Mouse (Mus musculus) forebrain, postnatal 0 days (tissue): ENCODE results near the gene Cd300lf. TPM values are rescaled to one million over a fixed set of nuclear protein-coding genes. Genes with fewer than 3 reads are reported as not detected.

Experiments
- ATAC-seq: fragments of 200-750 bp; cut with Nextera tagmentation; 2 replicates; pipeline ENCODE4 v1.8.0; 2017; ENCODE audit warnings: mild to moderate bottlenecking, moderate library complexity
- DNase-seq: peaks from one replicate; pipeline ENCODE4 v3.0.0-alpha.2; 2015
- H3K27ac ChIP-seq: fragments of 300-500 bp; sonication (generic); 2 replicates; pipeline ENCODE4 v1.5.1; 2014; ENCODE audit warnings: low read depth, mild to moderate bottlenecking, antibody characterized with exemption, low read length, moderate library complexity, mixed read lengths
- H3K27me3 ChIP-seq: fragments of 300-500 bp; sonication (generic); 2 replicates; pipeline ENCODE4 v1.6.1; 2014; ENCODE audit warnings: mild to moderate bottlenecking, low read length, mixed read lengths; ENCODE audit not compliant: insufficient read depth
- H3K36me3 ChIP-seq: fragments of 300-500 bp; sonication (generic); 2 replicates; pipeline ENCODE4 v1.6.1; 2014; ENCODE audit warnings: mild to moderate bottlenecking, moderate library complexity; ENCODE audit not compliant: insufficient read depth
- H3K4me1 ChIP-seq: fragments of 300-500 bp; sonication (generic); 2 replicates; pipeline ENCODE4 v1.6.1; 2014; ENCODE audit warnings: antibody characterized with exemption; ENCODE audit not compliant: insufficient read depth
- H3K4me2 ChIP-seq: fragments of 300-500 bp; sonication (generic); 2 replicates; pipeline ENCODE4 v1.6.1; 2014; ENCODE audit warnings: low read depth, mild to moderate bottlenecking, moderate library complexity
- H3K4me3 ChIP-seq: fragments of 300-500 bp; sonication (generic); 2 replicates; pipeline ENCODE4 v1.5.1; 2014; ENCODE audit warnings: low read depth, low read length, mixed read lengths
- H3K9ac ChIP-seq: fragments of 300-500 bp; sonication (generic); 2 replicates; pipeline ENCODE4 v1.6.1; 2014; ENCODE audit warnings: mild to moderate bottlenecking
- H3K9me3 ChIP-seq: fragments of 300-500 bp; sonication (generic); 2 replicates; pipeline ENCODE4 v1.6.1; 2016; ENCODE audit warnings: low read length
- CTCF ChIP-seq: sonication (generic); IDR thresholded peaks from 2 replicates; pipeline ENCODE4 v1.5.1; 2016; ENCODE audit warnings: antibody characterized with exemption, control low read depth, low read depth
- WGBS: fragments of 180-500 bp; shearing (Covaris S2); extraction: QIAGEN DNeasy Blood & Tissue Kit; methylation state at CpG from one replicate; pipeline ENCODE4 v1.1.7; 2014; 5-methylcytosine and 5-hydroxymethylcytosine counted together
- polyA plus RNA-seq: library from polyadenylated mRNA; unstranded; fragments of >200 nt; fragmentation: Nextera tagmentation; extraction: Ambion mirVana; gene quantifications from 2 replicates; pipeline ENCODE4 v1.2.1, GENCODE M21; 2015
- total RNA-seq: library from RNA; depleted of rRNA; stranded (reverse); fragments of >200 nt; gene quantifications from 2 replicates; pipeline ENCODE4 v1.2.3, GENCODE M21; 2014

Gene Cd300lf
- total and polyA plus RNA-seq, 2 experiments from 2014 or later: 0.18 to 0.24 TPM

DNA sequence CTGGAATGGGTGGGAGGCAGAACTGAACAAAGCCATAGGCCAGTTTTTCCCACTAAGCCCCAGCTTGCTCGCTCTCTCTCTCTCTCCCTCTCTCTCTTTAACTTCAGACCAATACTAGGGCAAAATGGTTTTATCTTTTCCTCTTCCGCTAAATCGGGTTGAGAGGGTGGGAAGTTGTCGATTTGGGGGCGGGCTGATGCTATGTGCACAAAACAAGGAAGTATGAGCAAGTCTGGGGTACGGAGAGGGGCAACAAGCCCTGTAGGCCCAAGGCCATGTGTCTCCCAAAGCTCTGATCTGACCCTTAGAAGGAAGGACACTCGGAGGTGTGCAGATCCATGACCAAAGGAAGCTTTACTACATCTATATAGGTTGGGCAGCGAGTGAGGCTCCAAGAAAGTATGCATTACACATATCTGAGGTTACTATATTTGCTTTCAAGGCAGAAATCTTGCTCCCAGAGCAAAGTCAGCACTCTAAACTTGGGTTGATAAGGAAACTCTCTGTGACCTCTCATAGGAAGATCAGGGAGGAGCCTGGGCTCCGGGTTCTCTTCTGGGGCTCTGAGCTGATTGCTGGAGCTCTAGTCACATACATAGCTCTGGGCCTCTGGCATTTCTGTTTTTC lies 27.9 kb upstream of the Cd300lf start:
- Histone ChIP-seq H3K27me3 (peaks cover 18% of the 10 kb centered on the region), H3K4me3 (no peak overlapping the region), H3K4me1 (no peaks in the 10 kb centered on the region; the same call in 1 of the 2 replicates), H3K9ac (no peak overlapping the region), H3K36me3 (no peaks in the 10 kb centered on the region), H3K4me2 (no peak overlapping the region), H3K9me3 (no peaks in the 10 kb centered on the region), H3K27ac (no peak overlapping the region)
- WGBS: 68% methylated on average over 9 of the region's 9 CpGs
- DNase-seq: no peak
- no peak for TF ChIP-seq CTCF
- no peak for ATAC-seq

DNA sequence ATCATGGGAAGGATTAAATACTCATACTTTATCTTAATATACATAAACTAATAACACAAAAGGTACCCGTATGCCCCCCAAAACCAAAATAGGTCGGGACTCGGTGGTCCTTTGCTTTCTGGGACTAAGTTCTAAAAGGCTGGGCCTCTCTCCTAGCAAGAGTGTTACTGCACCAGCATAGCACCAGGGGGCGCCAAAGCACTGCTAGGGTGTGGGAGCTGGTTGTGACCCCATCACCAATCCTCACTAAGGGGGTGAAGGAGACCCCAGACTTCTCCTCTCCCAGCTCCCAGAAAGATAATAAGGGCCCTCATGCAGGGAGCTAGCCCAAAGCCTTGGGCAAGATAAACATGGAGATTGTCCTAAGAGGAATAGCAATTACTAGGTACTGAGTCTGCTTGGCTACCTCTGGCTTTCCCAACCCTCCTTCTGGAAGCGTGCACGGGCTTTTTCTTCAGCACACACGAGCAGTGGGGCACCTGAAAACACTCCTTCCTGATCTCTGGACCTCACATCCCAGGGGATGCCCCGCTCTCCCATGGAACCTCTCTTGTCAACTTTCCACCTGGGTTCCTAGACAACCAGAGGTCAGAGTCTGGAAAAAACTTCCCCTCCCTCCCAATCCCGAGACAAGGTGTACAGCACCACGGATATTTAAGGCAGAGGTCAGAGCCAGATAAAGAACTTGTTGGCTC lies 27.2 kb upstream of the Cd300lf start:
- Histone ChIP-seq H3K27me3 (peaks cover 18% of the 10 kb centered on the region), H3K9ac (no peak overlapping the region), H3K4me3 (no peak overlapping the region), H3K4me2 (no peak overlapping the region), H3K27ac (no peak overlapping the region), H3K36me3 (no peaks in the 10 kb centered on the region), H3K9me3 (no peaks in the 10 kb centered on the region), H3K4me1 (no peaks in the 10 kb centered on the region; the same call in 1 of the 2 replicates)
- no peak for ATAC-seq
- DNase-seq: peak; percentile 63
- TF ChIP-seq CTCF: peak; percentile 77
- 28% methylated on average over 10 of the region's 10 CpGs for WGBS

DNA sequence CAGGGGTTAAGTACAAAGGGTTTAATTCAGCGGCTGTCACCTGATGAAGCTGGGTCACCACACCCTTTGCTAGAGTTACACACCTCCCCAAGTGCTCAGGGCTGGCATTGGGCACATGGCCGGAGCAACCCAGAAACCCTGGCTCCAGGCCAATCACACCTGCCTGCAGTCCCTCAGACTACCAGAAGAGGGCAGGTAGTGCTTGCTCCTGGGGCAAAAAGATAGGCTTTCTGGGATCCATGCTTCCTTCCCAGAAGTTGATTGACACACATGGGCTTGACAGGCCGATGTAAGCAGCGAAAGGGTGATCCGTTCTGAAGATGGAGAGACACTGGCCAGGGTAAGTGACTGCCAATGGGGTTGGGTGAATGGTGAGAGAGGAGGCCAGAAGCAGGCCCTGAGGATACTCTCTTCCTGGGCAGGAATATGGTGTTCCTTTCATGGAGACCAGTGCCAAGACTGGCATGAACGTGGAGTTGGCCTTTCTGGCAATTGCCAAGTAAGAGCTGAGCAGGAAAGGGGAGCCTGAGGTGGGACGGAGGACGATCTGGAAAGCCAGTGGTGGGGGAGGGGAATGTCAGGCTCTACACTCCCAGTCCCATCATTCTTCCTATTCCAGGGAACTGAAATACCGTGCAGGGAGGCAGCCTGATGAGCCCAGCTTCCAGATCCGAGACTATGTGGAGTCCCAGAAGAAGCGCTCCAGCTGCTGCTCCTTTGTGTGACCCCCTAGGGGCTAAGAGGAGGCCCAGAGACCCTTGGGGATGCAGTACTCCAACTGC lies 26.4 kb upstream of the Cd300lf start:
- Histone ChIP-seq H3K4me1 (no peaks in the 10 kb centered on the region; the same call in 1 of the 2 replicates), H3K9me3 (no peaks in the 10 kb centered on the region), H3K9ac (no peak overlapping the region), H3K27ac (no peak overlapping the region), H3K4me2 (no peak overlapping the region), H3K36me3 (no peaks in the 10 kb centered on the region), H3K4me3 (no peak overlapping the region), H3K27me3 (peaks cover 13% of the 10 kb centered on the region)
- no peak for DNase-seq
- WGBS: 39% methylated on average over 11 of the region's 11 CpGs
- no peak for ATAC-seq
- TF ChIP-seq CTCF: peak; percentile 71

DNA sequence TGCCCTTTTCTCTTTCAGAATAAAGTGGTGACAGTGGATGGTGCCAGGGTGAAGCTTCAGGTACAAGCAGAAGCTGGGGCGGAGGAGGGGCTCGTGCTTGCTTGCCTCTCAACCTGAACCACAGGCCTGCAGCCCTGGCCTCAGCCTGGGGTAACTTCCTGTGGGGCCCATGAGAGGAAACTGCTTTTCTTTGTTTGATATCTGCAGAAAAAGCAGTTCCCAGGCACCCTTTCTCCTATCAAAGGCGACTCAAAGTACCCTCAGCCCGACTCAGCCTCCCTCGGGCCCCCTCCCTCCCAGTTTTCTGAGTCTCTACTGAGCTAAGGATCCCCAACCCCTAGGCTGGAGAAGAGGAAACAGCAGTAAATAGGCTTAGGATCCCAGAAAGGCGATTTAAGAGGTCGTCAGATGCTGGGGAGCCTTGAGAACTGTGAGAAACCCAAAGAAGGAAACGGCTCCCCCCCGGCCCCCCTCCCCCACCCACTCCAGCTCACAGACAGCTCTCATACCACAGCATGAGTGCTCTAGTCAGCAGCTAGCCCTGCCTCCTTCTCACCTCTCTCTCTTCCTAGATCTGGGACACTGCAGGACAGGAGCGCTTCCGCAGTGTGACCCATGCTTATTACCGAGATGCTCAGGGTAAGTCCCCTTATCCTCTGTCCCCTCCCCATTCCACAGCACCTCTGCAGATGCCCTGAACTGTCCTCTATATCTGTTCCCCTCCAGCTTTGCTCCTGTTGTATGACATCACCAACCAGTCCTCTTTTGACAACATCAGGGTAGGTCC lies 24.3 kb upstream of the Cd300lf start:
- H3K4me2 ChIP-seq: no peak overlapping the region
- H3K27ac ChIP-seq: no peak overlapping the region
- no peak overlapping the region for H3K9ac ChIP-seq
- no peaks in the 10 kb centered on the region for H3K9me3 ChIP-seq
- H3K4me1 ChIP-seq: no peaks in the 10 kb centered on the region
- H3K36me3 ChIP-seq: no peaks in the 10 kb centered on the region
- H3K4me3 ChIP-seq: no peak overlapping the region
- TF ChIP-seq CTCF: no peak
- WGBS: 35% methylated on average over 12 of the region's 12 CpGs
- DNase-seq (no peak), ATAC-seq (no peak)
- H3K27me3 ChIP-seq: peaks cover 11% of the 10 kb centered on the region

DNA sequence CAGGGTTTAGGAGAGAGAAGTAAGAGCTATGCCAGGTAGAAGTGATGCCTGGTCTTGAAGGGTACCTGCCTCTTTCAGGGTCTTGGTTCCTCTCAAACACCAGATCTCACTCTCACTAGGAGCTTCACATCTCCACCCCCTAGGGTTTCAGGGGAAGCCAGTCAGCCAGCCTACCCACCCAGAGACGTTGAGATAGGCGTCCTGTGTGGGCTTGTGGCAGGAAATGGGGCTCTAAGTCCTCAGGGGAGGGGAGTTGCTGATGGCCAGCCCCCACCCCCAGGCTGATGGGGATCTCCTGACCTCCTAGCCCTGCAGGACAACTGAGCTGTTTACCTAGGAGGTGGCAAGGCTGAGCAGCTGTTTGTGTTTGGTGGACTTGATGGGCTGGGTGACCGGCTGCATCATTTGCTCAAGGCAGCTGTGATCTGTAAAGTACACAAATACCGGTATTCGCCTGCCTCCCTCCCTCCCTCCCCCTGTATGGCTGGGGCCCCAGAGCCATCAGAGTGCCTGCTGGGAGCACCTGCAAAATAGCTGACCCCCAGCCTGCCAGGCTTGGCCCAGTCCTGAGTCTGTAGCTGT lies 21.4 kb upstream of the Cd300lf start:
- Histone ChIP-seq H3K27me3 (peaks cover 15% of the 10 kb centered on the region), H3K9ac (no peak overlapping the region), H3K4me1 (no peaks in the 10 kb centered on the region), H3K36me3 (no peaks in the 10 kb centered on the region), H3K9me3 (no peaks in the 10 kb centered on the region), H3K27ac (no peak overlapping the region), H3K4me2 (no peak overlapping the region), H3K4me3 (no peak overlapping the region)
- DNase-seq: no peak
- WGBS: 27% methylated on average over 5 of the region's 5 CpGs
- ATAC-seq: no peak
- TF ChIP-seq CTCF: no peak

DNA sequence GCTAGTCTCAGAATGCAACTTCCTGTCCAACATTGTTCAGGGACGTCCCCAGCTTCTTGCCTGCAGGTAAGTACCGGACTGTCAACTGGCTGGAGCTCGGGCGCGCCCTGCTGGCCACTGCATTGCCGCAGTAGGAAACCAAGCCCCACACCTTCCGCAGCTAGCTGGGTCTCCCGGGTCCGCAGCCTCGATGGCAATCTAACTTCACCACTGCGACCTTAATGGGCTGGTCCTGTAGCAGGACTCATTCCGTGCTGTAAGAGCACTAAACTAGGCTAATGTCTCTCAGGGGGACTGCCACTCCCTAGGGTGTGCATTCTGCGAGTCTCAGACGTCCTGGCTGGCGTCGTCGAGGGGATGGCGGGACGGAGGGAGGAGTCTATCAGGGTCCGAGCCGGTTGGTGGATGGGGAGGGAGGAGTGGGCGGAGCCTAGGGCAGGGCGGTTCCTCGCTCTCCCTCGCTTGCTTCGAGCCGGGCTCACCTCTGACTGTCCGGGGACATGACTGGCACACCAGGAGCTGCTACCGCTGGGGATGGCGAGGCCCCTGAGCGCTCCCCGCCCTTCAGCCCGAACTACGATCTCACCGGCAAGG lies 20.0 kb upstream of the Cd300lf start:
- Histone ChIP-seq H3K9me3 (no peaks in the 10 kb centered on the region), H3K9ac (no peak overlapping the region), H3K36me3 (no peaks in the 10 kb centered on the region), H3K27ac (no peak overlapping the region), H3K4me3 (peak overlapping the region; percentile 19), H3K4me2 (peak overlapping the region; percentile 36), H3K4me1 (no peaks in the 10 kb centered on the region), H3K27me3 (peaks cover 15% of the 10 kb centered on the region)
- peak; percentile 75 for TF ChIP-seq CTCF
- ATAC-seq (peak; percentile 48), DNase-seq (peak; percentile 54)
- WGBS: under 1% methylated on average over 30 of the region's 35 CpGs
